ENCODE assay signal across 8 mouse cellular contexts in genomic region chr4:134851876-134852275, GRCm38 (mm10). TPM values are rescaled to one million over a fixed set of nuclear protein-coding genes. Genes with fewer than 3 reads are reported as not detected.
DNase-seq lines count a peak whose midpoint lies in the region; ATAC-seq and TF ChIP-seq lines count a peak whose summit lies in the region.

No protein-coding gene starts in this region.

- peak; percentile 10 to 20 for DNase-seq in left cerebral cortex, postnatal 14 days (ENCODE audit: low spot score in 2 of 2)
- no peak for DNase-seq in left cerebral cortex, adult 18-20 months (ENCODE audit: low spot score in 2 of 2)
- peak; percentile 32 for DNase-seq in T-cell, adult 2 months (ENCODE audit: low spot score)
- DNase-seq in limb, embryonic 14.5 days (ENCODE audit: low spot score), result no peak
- no peak for DNase-seq in ovary, postnatal 14 days (ENCODE audit: low spot score)
- no peak for DNase-seq in adrenal gland, adult 18-20 months (ENCODE audit: low spot score in 2 of 2)

- no peaks in the 10 kb centered on the region for H3K27me3 ChIP-seq in limb, embryonic 14.5 days (ENCODE audit: control insufficient read depth, insufficient read depth, low read length)
- no peaks in the 10 kb centered on the region for H3K27me3 ChIP-seq in stomach, embryonic 14.5 days (ENCODE audit: control insufficient read depth, insufficient read depth, low read length)

- no peaks in the 10 kb centered on the region for H3K9me3 ChIP-seq in limb, embryonic 14.5 days (ENCODE audit: control insufficient read depth, low read length)
- no peaks in the 10 kb centered on the region for H3K9me3 ChIP-seq in stomach, embryonic 14.5 days (ENCODE audit: control insufficient read depth, low read depth, low read length)

- no peak for TF ChIP-seq POLR2A in limb, embryonic 14.5 days (IDR thresholded peaks at IDR 0.05; ENCODE audit: borderline replicate concordance, extremely low read depth, insufficient read depth, insufficient read length)

- peak overlapping the region; percentile 96 for H3K9ac ChIP-seq in limb, embryonic 14.5 days (ENCODE audit: low read depth, low read length, severe bottlenecking)
- no peak overlapping the region for H3K9ac ChIP-seq in stomach, embryonic 14.5 days (replicated peaks; ENCODE audit: low read depth, low read length)

- peak overlapping the region; percentile 82 for H3K4me2 ChIP-seq in limb, embryonic 14.5 days (replicated peaks; ENCODE audit: low read depth, low read length, severe bottlenecking)
- peak overlapping the region; percentile 73 for H3K4me2 ChIP-seq in stomach, embryonic 14.5 days (replicated peaks; ENCODE audit: low read depth, low read length)

- no peak overlapping the region for H3K27ac ChIP-seq in limb, embryonic 14.5 days (replicated peaks; ENCODE audit: low read depth, low read length)
- H3K27ac ChIP-seq in stomach, embryonic 14.5 days (ENCODE audit: low read length), result no peak overlapping the region

- 12% methylated on average over 14 of the region's 14 CpGs for WGBS in limb, embryonic 14.5 days
- WGBS in stomach, embryonic 14.5 days, result 14% methylated on average over 14 of the region's 14 CpGs

- no peaks in the 10 kb centered on the region for H3K36me3 ChIP-seq in limb, embryonic 14.5 days (ENCODE audit: control insufficient read depth, insufficient read depth, low read length)
- no peaks in the 10 kb centered on the region for H3K36me3 ChIP-seq in stomach, embryonic 14.5 days (ENCODE audit: control insufficient read depth, insufficient read depth, low read length)

- peak overlapping the region; percentile 97 for H3K4me3 ChIP-seq in limb, embryonic 14.5 days (replicated peaks; ENCODE audit: low read length)
- peak overlapping the region; percentile 95 for H3K4me3 ChIP-seq in stomach, embryonic 14.5 days (ENCODE audit: low read depth, low read length)

- 0 out of 2 replicates have a peak, but pooled peaks have one; percentile 8 for ATAC-seq in erythroblast, adult 5-6 weeks (replicated peaks; ENCODE audit: low FRiP score, poor library complexity, severe bottlenecking)
- no peak for ATAC-seq in limb, embryonic 14.5 days (ENCODE audit: low FRiP score, low read depth)
- ATAC-seq in stomach, embryonic 14.5 days (ENCODE audit: insufficient number of reproducible peaks, insufficient read depth, low FRiP score, low read depth), result no peak

- intact Hi-C loops in left cerebral cortex, postnatal 14 days (cut with DNase I), result loop anchor here (2.0 kb wide), 1 partner anchor 71 kb away; the partner anchor contains the start of gene Rsrp1

- H3K4me1 ChIP-seq in limb, embryonic 14.5 days (ENCODE audit: control insufficient read depth, insufficient read depth, low read length), result peaks cover 20% of the 10 kb centered on the region
- peaks cover 21% of the 10 kb centered on the region for H3K4me1 ChIP-seq in stomach, embryonic 14.5 days (ENCODE audit: control insufficient read depth, insufficient read depth, low read length)

RNA-seq across cellular contexts. Expression of gene Maco1, which starts 1.3 kb away (rescaled TPM):
- 10 to 100 TPM; 49.2 to 53.0 TPM for total RNA-seq in left cerebral cortex, postnatal 14 days (2021)
- 10 to 100 TPM; 55.2 to 55.3 TPM for total RNA-seq in left cerebral cortex, adult 18-20 months (2021)
- 13.0 and 19.4 TPM in 2 replicates for total RNA-seq in erythroblast, adult 5-6 weeks (2015; ENCODE audit: low replicate concordance)
- total RNA-seq in erythroblast, adult 5-6 weeks (2017; ENCODE audit: low replicate concordance), result 36.0 and 39.9 TPM in 2 replicates
- polyA plus RNA-seq in limb, embryonic 14.5 days (2012; rRNA removed), result 26.1 and 29.5 TPM in 2 replicates
- 40.4 and 47.1 TPM in 2 replicates for polyA plus RNA-seq in limb, embryonic 14.5 days (2014; fragmentation: Nextera tagmentation; extraction: Ambion mirVana)
- polyA plus RNA-seq in stomach, embryonic 14.5 days (2014; fragmentation: Nextera tagmentation; extraction: Ambion mirVana), result 46.1 and 48.4 TPM in 2 replicates
- total RNA-seq in adrenal gland, adult 18-20 months (2021), result 10 to 100 TPM; 33.5 to 36.0 TPM

RNA-seq across cellular contexts. Expression of gene Rhd, which starts 12.5 kb away (rescaled TPM):
- total RNA-seq in left cerebral cortex, postnatal 14 days (2021), result not detected
- total RNA-seq in left cerebral cortex, adult 18-20 months (2021), result not detected
- 408 and 436 TPM in 2 replicates for total RNA-seq in erythroblast, adult 5-6 weeks (2015; ENCODE audit: low replicate concordance)
- 820 and 839 TPM in 2 replicates for total RNA-seq in erythroblast, adult 5-6 weeks (2017; ENCODE audit: low replicate concordance)
- polyA plus RNA-seq in limb, embryonic 14.5 days (2012; rRNA removed), result 3.3 and 3.6 TPM in 2 replicates
- polyA plus RNA-seq in limb, embryonic 14.5 days (2014; fragmentation: Nextera tagmentation; extraction: Ambion mirVana), result 3.6 and 4.1 TPM in 2 replicates
- 1.2 and 1.6 TPM in 2 replicates for polyA plus RNA-seq in stomach, embryonic 14.5 days (2014; fragmentation: Nextera tagmentation; extraction: Ambion mirVana)
- total RNA-seq in adrenal gland, adult 18-20 months (2021), result under 1 TPM in 1 of 2 experiments, not detected in 1; 0.46 TPM

Comparison
In these comparisons a context has a peak if more than half of its experiments do, and no peak if none do; other contexts are left out.
1. DNase-seq: peak in left cerebral cortex, postnatal 14 days (2 of 2) and T-cell, adult 2 months (single experiment); none in left cerebral cortex, adult 18-20 months (0 of 2), limb, embryonic 14.5 days (single experiment), ovary, postnatal 14 days (single experiment) and adrenal gland, adult 18-20 months (0 of 2).
2. RNA of gene Rhd, which starts 12.5 kb away (total RNA-seq): 408 to 839 TPM in erythroblast, adult 5-6 weeks; 0.46 TPM in adrenal gland, adult 18-20 months, not detected in left cerebral cortex, adult 18-20 months and not detected in left cerebral cortex, postnatal 14 days; every median in the first group is over 100 times any median in the second.